Mouse (Mus musculus) common myeloid progenitor, adult 5-6 weeks (primary cell): ENCODE measurements around the gene Slc4a3. TPM values are rescaled to one million over a fixed set of nuclear protein-coding genes. Genes with fewer than 3 reads are reported as not detected.
A peak's percentile ranks its signal among the peaks of the same experiment; 100 is the strongest.

ENCODE experiments used
- ATAC-seq: replicated peaks from 2 replicates; pipeline ENCODE4 v1.8.0; 2016; ENCODE audit warnings: low read depth, mild to moderate bottlenecking, moderate TSS enrichment, inconsistent platforms; ENCODE audit not compliant: poor library complexity, severe bottlenecking
- total RNA-seq: library from RNA; stranded (forward); fragments of 200-1000, 187-1606 nt; gene quantifications from 2 replicates; pipeline ENCODE4 v1.2.3, GENCODE M21; 2017

Slc4a3 gene
- total RNA-seq, 1 experiment from 2014 or later, result under 0.01 TPM

DNA sequence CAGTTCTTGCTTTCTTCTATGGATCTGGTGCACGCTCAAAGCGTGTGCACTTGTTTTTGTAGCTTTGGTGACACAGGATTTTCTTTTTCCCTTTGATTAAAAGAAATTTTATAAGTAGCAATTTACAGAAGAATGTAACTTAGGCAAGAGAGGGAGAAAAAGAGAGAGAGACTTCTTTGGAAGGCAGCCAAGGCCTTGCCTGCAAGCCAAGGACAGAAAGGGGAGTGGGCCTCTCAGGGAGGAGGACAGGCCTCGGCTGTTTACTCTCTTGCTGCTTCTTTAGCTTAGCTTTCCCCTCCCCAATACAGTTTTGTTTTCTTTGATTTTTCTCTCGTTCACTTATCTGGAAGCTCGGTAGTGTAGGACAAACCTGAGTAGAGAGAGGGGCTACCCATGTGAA, 26.5 kb upstream of the Slc4a3 start:
- ATAC-seq, result no peak

DNA sequence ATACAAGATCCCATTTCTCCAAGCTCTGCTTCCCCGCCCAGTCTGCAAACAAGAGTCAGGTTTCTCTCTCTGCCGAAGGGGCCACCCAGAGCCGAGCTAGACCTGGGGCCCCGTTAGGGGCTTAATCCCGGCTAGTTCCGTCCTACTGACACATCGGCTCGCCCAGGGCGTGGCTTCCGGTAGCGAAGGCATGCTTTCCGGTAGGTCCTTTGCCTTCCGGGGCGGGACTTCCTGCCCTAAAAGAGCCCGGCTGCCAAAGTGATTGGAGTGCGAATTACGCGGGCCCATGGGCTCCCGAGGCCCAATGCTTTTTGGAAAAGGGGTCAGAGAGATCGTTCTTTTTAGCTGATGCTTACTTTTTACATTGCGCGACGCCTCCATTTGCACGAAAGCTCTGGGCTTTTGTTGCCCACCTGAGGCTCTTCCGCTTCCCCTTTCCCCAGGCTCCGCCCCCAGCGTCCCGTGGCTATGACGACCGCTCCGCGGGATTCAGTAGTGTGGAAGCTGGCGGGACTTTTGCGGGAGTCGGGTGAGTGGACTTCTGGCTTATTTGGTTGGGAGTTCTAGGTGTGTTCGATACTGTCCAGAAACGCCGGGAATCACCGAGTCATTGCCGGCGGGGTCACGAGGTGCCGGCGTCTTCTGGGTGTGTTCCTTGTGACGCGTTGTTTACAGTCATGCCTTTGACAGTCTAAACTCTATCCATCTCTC, 24.6 kb upstream of the Slc4a3 start, which contains the start of gene Stk11ip:
TSS of gene Stk11ip (plus strand) at position 209 of the 711 bp plus-strand sequence.
- ATAC-seq, result peak; percentile 97

DNA sequence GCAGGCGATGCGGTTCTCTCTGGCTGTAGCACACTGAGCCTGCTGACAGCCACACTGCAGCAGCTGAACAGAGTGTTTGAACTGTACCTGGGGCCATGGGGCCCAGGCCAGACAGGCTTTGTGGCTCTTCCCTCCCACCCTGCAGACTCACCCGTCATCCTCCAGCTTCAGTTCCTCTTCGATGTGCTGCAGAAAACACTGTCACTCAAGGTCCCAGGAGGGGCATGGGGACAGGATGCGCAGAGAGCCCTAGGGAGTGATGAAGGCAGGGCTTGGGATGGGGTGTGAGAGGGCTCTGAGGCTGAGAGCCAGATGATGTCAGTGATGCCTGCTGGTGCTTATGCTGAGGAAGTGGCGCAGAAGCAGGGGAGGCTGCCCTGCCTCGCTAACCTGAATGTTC, 21.4 kb upstream of the Slc4a3 start:
- ATAC-seq, result no peak

DNA sequence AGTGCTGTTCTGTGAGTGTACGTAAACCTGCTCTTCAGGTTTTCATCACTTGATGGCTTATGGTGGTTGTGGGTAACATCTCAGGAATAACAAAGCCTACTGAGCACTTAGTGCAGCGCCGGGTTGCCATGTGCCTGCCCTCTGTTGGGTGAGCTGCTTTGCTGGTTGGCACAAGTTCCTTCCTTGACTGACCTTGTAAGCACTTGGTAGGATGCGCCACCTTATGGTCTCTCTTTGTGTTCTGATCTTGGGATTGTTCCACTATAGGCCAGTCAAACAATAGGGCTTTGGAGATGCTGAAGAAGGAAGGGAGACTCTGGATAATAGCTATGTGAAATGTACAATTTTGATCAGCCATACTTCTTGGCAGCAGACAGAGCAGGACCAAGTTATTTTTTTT, 15.5 kb upstream of the Slc4a3 start:
- ATAC-seq, result no peak

DNA sequence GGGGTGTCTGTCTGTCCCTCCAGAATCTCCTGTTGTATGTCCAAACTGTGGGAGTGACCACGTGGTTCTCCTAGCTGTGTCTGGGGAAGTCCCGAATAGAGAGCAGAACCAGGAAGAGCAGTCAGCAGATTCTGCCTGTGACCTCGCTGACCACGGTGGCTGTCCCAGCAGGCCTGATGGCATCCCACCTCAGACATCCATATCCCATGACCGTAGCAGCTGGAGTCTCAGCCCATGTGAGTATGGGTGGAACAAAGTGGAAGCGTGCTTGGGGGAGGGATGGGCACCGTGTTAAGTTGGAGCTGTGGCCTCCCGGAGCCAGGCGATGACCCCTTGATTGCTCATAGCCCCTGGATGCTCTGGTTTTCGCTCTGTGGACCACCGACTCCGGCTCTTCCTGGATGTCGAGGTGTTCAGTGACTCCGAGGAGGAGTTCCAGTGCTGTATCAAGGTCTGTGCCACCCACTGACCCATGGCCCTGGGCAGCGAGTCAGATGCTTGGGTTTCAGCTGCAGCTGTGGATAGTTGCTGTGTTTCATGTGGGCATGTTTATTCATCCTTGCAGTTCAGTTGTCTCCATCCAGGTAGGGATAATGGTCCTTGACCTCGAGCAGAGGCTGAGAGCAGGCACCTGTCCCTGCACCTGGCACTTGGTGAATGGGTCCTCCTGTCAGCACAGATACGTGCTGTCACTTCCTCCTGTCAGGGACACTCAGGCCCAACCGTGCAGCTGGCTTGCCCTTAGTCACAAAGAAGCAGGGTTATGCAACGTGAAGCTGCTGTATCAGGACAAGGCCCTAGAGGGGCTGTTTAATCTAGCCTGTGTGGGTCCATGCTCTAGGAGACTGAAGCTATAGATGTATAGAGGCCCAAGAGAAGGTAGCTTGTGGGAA, 13.5 kb upstream of the Slc4a3 start:
- no peak for ATAC-seq

DNA sequence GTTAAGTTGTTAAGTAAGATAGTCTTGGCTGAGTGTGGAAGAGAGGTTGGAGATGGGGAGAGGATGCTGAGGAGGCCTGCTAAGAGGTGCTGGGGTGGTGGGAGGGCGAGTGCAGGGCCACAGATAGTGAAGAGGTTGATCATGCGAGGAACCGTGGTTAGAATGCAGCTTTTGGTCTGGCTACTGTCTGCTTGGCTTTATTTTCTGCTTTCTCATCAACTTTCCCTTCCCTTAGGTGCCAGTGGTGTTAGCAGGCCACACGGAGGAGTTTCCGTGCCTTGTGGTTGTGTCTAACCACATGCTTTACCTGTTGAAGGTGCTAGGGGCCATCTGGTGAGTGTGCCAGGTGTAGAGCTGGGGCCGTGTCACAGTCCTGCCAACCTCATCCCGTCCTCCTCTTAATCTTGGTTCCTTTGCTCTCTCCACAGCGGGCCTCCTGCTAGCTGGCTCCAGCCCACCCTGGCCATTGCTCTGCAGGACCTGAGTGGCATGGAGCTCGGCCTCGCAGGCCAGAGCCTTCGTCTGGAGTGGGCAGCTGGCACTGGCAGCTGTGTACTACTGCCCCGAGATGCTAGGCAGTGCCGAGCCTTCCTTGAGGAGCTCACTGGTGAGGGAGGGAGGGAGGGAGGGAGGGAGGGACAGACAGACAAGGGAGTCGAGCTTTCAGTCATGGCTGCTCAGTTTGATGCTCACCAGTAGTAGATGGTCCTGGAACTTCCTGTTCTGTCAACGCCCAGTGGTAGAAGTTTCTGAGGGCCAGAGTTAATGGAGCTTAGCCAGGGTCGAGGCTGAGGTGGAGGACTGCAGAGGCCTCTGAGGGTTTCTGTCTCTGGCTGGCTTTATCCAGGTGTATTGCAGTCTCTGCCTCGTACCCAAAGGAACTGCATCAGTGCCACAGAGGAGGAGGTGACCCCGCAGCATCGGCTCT, 12.5 kb upstream of the Slc4a3 start:
- no peak for ATAC-seq

DNA sequence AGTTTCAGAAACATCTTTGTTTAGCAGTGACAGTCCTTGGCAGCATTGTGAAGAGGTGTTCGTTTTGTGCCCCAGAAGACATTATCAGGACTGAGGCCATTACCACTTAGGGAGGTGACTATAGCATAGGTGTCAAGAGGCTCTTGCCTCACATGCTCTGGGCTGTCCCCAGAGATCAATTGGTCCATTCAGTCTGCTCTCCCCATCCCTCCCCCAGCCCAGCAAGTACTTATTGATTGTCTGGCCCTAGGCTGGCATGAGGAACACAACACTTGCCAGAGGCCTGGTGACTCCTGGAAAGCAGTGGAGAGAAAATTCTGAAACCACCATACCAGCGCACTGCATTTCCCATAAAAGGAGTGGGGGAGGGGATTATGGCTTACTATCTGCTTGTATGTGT, 8.5 kb upstream of the Slc4a3 start:
- ATAC-seq, result no peak

DNA sequence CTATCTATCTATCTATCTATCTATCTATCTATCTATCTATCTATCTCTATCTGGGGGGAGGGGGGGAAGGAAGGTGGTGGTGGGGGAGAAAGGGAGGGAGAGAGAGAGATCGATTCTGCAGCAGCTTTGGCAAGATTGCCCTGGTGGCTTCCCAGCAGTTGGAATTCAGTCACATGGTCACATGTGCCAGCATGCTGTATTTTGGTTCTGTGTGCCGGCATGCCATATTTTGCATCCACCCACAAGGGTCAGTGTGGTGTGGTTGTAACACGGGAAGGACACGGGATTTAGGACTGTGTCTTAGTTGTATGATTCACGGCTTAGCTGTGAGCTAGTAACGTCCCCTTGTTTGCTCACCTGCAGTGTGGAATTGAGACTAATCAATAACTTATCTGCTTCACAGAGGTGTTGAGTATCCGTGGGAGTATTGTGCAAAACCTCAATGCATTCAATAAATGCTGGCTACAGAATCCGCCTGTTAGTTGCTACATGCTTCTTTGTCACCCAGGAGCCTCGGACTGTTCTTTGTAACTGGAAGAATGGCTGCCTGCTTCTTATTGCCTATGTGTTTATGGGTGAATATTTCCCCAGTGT, 7.4 kb upstream of the Slc4a3 start:
- ATAC-seq, result no peak

DNA sequence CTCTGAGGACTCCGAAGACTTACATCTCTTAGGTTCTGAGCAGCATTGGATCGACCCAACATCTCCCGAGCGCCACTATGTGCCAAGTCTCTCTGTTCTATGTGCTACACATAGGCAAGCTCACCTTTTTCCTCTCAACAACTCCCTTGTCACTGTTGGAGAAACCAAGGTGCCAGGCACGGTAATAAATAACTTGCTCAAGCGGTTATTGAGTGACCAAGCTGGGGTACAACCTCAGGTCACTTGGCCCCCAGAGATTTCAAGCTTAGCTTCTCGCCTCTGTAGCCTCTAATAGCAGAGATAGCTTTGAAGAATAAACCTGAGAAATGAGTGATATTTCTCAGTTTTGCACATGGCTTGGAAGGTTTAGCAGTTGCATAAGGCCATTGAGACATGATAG, 4.6 kb upstream of the Slc4a3 start:
- ATAC-seq, result no peak

DNA sequence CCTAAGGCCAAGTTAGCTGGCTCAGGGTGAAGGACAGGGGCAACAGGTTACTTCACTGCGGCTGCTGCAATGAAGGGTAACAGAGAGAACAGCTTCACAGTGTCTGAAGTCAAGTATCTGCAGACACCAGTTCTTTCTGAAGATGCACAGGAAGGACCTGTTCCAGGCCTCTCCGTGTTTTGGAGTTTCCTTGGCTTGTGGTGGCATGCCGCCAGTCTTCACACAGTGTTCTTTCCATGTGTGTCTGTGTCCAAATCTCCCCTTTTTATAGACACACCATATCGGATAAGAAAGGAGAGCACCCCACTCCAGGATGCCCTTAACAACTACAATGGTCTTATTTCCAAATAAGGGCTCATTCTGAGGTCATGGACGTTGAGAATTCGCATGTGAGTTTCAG, 1.7 kb upstream of the Slc4a3 start:
- no peak for ATAC-seq

DNA sequence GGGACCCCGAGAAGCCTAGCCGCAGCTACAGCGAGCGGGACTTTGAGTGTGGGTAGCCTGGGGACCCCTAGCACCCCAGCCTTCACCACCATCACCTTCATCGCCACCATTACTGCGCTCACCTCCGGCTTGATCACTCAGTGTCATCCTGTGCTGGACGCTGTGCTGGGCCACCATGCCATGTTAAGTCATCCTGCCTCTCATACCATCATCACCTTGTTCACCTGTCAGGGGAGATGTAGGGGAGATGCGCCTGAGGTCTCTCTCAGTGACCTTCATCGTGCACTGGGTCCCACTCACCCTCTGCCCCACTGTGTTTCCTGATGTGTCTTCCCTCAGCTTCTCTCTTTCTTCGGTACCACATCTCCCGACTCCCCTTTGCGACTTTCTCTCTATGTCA, 1.3 kb downstream of the Slc4a3 start:
- ATAC-seq, result no peak

DNA sequence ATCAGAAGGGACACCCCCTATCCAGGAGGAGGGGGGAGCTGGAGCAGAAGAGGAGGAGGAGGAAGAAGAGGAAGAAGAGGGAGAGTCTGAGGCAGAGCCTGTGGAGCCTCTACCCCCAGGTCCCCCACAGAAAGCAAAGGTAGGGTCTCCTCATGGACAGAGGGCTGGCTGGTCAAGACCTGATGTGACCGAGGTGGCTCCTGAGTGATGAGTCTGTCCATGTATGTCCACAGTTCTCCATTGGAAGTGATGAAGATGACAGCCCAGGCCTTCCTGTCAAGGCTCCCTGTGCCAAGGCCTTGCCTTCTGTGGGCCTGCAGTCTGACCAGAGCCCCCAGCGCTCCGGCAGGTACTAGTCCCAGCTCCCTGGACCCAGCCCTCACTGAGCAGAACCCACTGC, 2.0 kb downstream of the Slc4a3 start:
- no peak for ATAC-seq

DNA sequence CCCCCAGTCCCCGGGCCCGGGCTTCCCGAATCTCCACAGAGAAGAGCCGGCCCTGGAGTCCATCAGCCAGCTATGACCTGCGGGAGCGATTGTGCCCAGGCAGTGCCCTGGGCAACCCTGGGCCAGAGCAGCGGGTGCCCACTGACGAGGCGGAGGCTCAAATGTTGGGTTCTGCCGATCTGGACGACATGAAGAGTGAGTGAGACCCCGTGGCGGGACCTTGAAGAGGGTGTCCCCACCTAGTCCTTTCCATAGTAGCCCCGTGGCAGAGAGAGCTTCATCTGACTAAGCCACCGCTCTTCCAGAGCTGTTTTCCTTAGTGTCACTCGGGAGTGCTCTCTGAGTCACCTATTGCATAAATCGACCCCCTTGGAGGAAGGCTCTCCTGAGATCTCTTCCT, 2.8 kb downstream of the Slc4a3 start:
- ATAC-seq, result no peak

DNA sequence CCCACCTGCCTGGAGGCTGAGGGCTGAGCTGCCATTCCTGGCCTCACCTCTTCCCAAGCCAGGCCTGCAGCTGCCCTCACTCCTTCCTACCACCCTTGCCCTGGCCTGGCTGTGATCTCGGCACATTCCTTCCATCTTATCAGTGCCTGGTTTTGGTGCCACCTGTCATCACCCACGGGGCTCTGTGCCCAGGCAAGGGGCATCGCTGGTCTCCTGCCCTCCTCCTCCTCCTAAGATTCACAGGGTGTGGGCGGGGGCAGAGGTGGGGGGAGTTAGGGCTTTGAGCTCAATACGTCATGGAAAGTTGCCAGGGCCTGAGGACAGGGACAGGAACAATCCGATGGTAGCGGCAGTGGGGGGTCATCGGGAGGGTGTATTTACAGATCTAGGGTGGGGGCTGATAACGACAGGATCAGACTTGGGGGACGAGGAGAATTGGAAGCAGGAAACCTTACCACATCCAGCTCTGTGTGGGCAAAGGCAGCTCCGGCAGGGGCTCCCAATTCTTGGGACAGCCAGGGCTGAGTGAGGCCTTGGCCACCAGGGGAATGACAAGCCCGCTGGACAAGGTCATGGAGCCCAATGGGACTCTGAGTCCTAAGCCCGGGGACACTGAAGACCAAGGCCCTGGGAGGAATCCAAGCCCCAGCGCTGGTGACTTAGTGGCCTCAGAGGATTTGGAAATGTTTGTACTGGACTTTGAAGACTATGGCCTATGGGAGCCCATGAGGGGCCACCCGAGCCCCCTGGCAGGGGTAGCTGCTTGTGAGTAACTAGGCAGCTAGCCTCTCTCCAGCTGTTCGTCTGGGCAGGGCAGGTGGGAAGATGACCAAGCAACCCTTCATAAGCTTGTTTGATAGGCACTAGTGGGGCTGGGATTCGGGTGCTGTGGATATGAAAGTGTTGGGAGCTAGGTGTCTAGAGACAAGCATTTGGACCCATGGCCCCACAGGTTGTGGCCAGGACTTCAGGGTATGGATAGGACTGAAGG, 3.5 kb downstream of the Slc4a3 start:
- no peak for ATAC-seq

DNA sequence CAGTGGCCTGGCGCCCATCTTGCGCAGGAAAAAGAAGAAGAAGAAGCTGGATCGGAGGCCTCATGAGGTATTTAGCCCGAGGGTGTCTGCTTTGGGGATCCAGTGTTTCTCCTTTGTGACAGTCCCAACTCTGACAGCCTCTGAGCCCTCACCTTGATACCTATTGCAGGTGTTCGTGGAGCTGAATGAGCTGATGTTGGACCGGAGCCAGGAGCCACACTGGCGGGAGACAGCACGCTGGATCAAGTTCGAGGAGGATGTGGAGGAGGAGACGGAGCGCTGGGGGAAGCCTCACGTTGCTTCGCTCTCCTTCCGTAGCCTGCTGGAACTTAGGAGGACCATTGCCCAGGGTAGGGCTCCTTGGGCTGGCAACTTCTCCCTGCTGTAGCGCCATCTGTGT, 4.5 kb downstream of the Slc4a3 start:
- no peak for ATAC-seq

DNA sequence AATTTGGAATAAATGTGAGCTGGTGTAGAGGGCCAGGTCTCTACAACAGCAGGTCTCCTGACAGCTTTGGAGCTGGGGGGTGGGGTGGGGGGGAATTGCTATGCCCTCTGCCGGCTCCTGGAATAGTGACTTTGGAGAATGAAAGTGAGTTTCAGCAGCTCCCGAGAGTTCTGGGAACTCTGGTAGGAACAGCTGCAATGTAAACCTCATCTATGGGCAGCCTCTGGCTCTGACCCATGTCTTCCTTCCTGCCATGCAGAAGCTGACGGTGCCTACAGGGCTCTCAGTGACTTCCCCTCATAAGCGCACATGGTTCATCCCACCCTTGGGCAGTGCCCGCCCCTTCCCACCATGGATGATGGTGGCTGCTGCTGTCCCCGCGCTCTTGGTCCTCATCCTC, 9.6 kb downstream of the Slc4a3 start:
- ATAC-seq, result no peak

DNA sequence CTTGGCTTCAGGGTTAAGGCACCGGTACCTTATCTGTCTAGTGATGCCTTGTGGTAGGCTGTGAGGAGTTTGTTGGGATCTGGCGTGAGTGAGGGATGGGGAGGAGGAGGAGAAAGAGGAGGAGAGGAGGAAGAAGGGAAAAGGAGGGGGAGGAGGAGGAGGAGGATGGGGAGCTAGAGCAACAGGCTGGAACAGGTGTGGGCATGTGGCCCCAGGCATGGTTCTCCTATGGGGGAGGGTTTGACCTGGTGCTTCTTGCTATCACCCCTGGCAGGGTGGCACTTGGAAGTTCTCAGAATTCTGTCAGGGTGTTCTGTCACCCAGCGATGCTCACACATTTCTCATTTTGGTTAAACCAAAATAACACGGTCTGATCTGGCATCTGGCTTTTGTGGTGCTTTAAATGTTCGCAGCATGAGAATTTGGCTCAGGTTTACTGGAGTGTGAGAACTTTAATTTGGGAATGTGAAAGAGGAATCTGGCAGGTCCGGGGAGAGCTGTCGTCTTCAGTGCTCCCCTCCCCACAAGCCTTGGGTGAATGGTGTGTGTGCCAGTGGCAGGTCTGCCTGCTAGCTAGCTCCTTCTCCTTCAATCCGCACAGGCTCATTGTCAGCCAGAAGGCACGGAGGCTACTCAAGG, 10.2 kb downstream of the Slc4a3 start:
- no peak for ATAC-seq

DNA sequence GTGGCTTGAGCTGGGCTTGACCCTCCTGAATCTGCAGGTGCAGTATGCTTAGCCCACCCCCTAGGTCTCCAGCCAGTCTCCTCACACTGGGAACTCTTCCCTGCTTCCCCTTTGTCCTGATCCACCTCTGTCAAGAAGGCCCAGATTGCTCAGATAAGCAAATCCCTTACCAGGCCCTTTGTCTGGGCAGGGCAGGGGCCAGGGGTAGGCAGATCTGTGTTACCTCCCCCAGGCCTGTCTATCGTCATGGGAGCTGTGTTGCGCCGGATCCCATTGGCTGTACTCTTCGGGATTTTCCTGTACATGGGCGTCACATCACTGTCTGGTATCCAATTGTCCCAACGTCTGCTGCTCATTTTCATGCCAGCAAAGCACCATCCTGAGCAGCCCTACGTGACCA, 11.0 kb downstream of the Slc4a3 start:
- no peak for ATAC-seq
